Mouse (Mus musculus): Measurements from ENCODE around the gene Nrn1l. TPM values are rescaled to one million over a fixed set of nuclear protein-coding genes. Genes with fewer than 3 reads are reported as not detected.
A peak's percentile ranks its signal among the peaks of the same experiment; 100 is the strongest.

Nrn1l gene
- total and polyA plus RNA-seq, 2 experiments from 2014 or later, result 0.36 TPM; not detected in 1

GRCm38 (mm10) chr8:105925123-105925522 lies 31.8 kb downstream of the Nrn1l start:
- TF ChIP-seq CTCF (IDR thresholded peaks at IDR 0.05; ENCODE audit: low read depth), result no peak

GRCm38 (mm10) chr8:105930602-105931001 lies 37.2 kb downstream of the Nrn1l start:
- H3K27me3 ChIP-seq (ENCODE audit: insufficient read depth, low read length), result no peaks in the 10 kb centered on the region
- no peaks in the 10 kb centered on the region for H3K9me3 ChIP-seq (ENCODE audit: low read length)
- H3K4me1 ChIP-seq (ENCODE audit: insufficient read depth), result no peaks in the 10 kb centered on the region
- peak; percentile 83 for DNase-seq
- peak; percentile 96 for TF ChIP-seq CTCF (IDR thresholded peaks at IDR 0.05; ENCODE audit: low read depth)
- H3K9ac ChIP-seq, result peak overlapping the region; percentile 31; the same call in 1 of the 2 replicates
- no peak overlapping the region for H3K4me3 ChIP-seq (ENCODE audit: low read depth, low read length)
- peak; percentile 88 for ATAC-seq
- WGBS, result 18% methylated on average over 8 of the region's 8 CpGs
- H3K36me3 ChIP-seq (ENCODE audit: insufficient read depth), result peaks cover 30% of the 10 kb centered on the region
- H3K27ac ChIP-seq (ENCODE audit: low read depth, low read length), result 0 out of 2 replicates have a peak overlapping the region, but pooled peaks have one; percentile 40
- H3K4me2 ChIP-seq (ENCODE audit: low read depth), result no peak overlapping the region

More at GRCm38 (mm10) chr8:105925123-105925522, 31.8 kb downstream of the Nrn1l start:
- Histone ChIP-seq H3K27ac (ENCODE audit: low read depth, low read length) (no peak overlapping the region), H3K9ac (no peak overlapping the region), H3K4me1 (ENCODE audit: insufficient read depth) (no peaks in the 10 kb centered on the region), H3K27me3 (ENCODE audit: insufficient read depth, low read length) (no peaks in the 10 kb centered on the region), H3K36me3 (ENCODE audit: insufficient read depth) (peaks cover 17% of the 10 kb centered on the region), H3K9me3 (ENCODE audit: low read length) (no peaks in the 10 kb centered on the region), H3K4me2 (ENCODE audit: low read depth) (no peak overlapping the region), H3K4me3 (ENCODE audit: low read depth, low read length) (no peak overlapping the region)
- no peak for DNase-seq
- WGBS, result 72% methylated on average over 3 of the region's 3 CpGs
- no peak for ATAC-seq

- no peak for TF ChIP-seq CTCF (IDR thresholded peaks at IDR 0.05; ENCODE audit: low read depth)
- Histone ChIP-seq H3K27me3 (ENCODE audit: insufficient read depth, low read length) (no peaks in the 10 kb centered on the region), H3K36me3 (ENCODE audit: insufficient read depth) (peaks cover 26% of the 10 kb centered on the region), H3K9me3 (ENCODE audit: low read length) (no peaks in the 10 kb centered on the region), H3K9ac (no peak overlapping the region), H3K4me3 (ENCODE audit: low read depth, low read length) (no peak overlapping the region), H3K27ac (ENCODE audit: low read depth, low read length) (no peak overlapping the region), H3K4me1 (ENCODE audit: insufficient read depth) (no peaks in the 10 kb centered on the region), H3K4me2 (ENCODE audit: low read depth) (no peak overlapping the region)
- WGBS, result 91% methylated on average over 3 of the region's 3 CpGs
- DNase-seq (no peak), ATAC-seq (no peak)
These were observed 37.9 kb downstream of the Nrn1l start for GRCm38 (mm10) chr8:105931271-105931670.

- Histone ChIP-seq H3K27me3 (ENCODE audit: insufficient read depth, low read length) (no peaks in the 10 kb centered on the region), H3K4me3 (ENCODE audit: low read depth, low read length) (no peak overlapping the region), H3K4me1 (ENCODE audit: insufficient read depth) (no peaks in the 10 kb centered on the region; the same call in 1 of the 2 replicates), H3K27ac (ENCODE audit: low read depth, low read length) (no peak overlapping the region), H3K9me3 (ENCODE audit: low read length) (no peaks in the 10 kb centered on the region), H3K36me3 (ENCODE audit: insufficient read depth) (peaks cover 26% of the 10 kb centered on the region), H3K4me2 (ENCODE audit: low read depth) (no peak overlapping the region), H3K9ac (no peak overlapping the region)
- DNase-seq (no peak), ATAC-seq (no peak)
- WGBS, result 91% methylated on average over 11 of the region's 11 CpGs
- no peak for TF ChIP-seq CTCF (IDR thresholded peaks at IDR 0.05; ENCODE audit: low read depth)
These were observed 39.2 kb downstream of the Nrn1l start for GRCm38 (mm10) chr8:105932525-105932924.

GRCm38 (mm10) chr8:105933762-105934161 lies 40.4 kb downstream of the Nrn1l start, which contains the start of gene Ctrl:
Ctrl (minus strand) TSS chr8:105933862.
- H3K27me3 ChIP-seq (ENCODE audit: insufficient read depth, low read length), result no peaks in the 10 kb centered on the region
- TF ChIP-seq CTCF (IDR thresholded peaks at IDR 0.05; ENCODE audit: low read depth), result no peak
- H3K27ac ChIP-seq (ENCODE audit: low read depth, low read length), result no peak within 1 kb of the TSS
- H3K4me2 ChIP-seq (ENCODE audit: low read depth), result no peak within 1 kb of the TSS
- WGBS, result 91% methylated on average over 2 of the region's 2 CpGs
- DNase-seq (no peak), ATAC-seq (no peak)
- H3K9ac ChIP-seq, result no peak within 1 kb of the TSS
- H3K4me1 ChIP-seq (ENCODE audit: insufficient read depth), result peaks cover 6% of the 10 kb centered on the region; the same call in 1 of the 2 replicates
- H3K9me3 ChIP-seq (ENCODE audit: low read length), result no peaks in the 10 kb centered on the region
- H3K4me3 ChIP-seq (ENCODE audit: low read depth, low read length), result no peak within 1 kb of the TSS
- peaks cover 26% of the 10 kb centered on the region for H3K36me3 ChIP-seq (ENCODE audit: insufficient read depth)

GRCm38 (mm10) chr8:105935105-105935504 lies 41.7 kb downstream of the Nrn1l start:
- Histone ChIP-seq H3K4me3 (ENCODE audit: low read depth, low read length) (no peak overlapping the region), H3K36me3 (ENCODE audit: insufficient read depth) (peaks cover 20% of the 10 kb centered on the region), H3K4me1 (ENCODE audit: insufficient read depth) (peaks cover 6% of the 10 kb centered on the region; the same call in 1 of the 2 replicates), H3K4me2 (ENCODE audit: low read depth) (no peak overlapping the region), H3K27ac (ENCODE audit: low read depth, low read length) (no peak overlapping the region), H3K9ac (no peak overlapping the region), H3K9me3 (ENCODE audit: low read length) (no peaks in the 10 kb centered on the region), H3K27me3 (ENCODE audit: insufficient read depth, low read length) (no peaks in the 10 kb centered on the region)
- 90% methylated on average over 6 of the region's 6 CpGs for WGBS
- DNase-seq (no peak), ATAC-seq (no peak)
- TF ChIP-seq CTCF (IDR thresholded peaks at IDR 0.05; ENCODE audit: low read depth), result no peak

GRCm38 (mm10) chr8:105935863-105936603 lies 42.7 kb downstream of the Nrn1l start:
- DNase-seq (no peak), ATAC-seq (no peak)
- TF ChIP-seq CTCF (IDR thresholded peaks at IDR 0.05; ENCODE audit: low read depth), result no peak
- peak overlapping the region; percentile 89 for H3K9ac ChIP-seq
- 26% methylated on average over 7 of the region's 7 CpGs for WGBS
- H3K27me3 ChIP-seq (ENCODE audit: insufficient read depth, low read length), result no peaks in the 10 kb centered on the region
- peak overlapping the region; percentile 94 for H3K4me2 ChIP-seq (ENCODE audit: low read depth)
- H3K27ac ChIP-seq (ENCODE audit: low read depth, low read length), result no peak overlapping the region
- H3K4me3 ChIP-seq (ENCODE audit: low read depth, low read length), result peak overlapping the region; percentile 58
- no peaks in the 10 kb centered on the region for H3K9me3 ChIP-seq (ENCODE audit: low read length)
- H3K4me1 ChIP-seq (ENCODE audit: insufficient read depth), result peaks cover 6% of the 10 kb centered on the region; the same call in 1 of the 2 replicates
- peaks cover 18% of the 10 kb centered on the region for H3K36me3 ChIP-seq (ENCODE audit: insufficient read depth)

Data from forebrain, postnatal 0 days (tissue).